Mouse (Mus musculus) liver, adult 2 months (tissue): ENCODE results near the gene Tcte1. TPM values are rescaled to one million over a fixed set of nuclear protein-coding genes. Genes with fewer than 3 reads are reported as not detected.

Experiments
- DNase-seq: peaks from one replicate; pipeline ENCODE4 v3.0.0-alpha.2; 2011; ENCODE audit warnings: low read depth, low spot score; ENCODE audit errors: extremely low read depth
- H3K27ac ChIP-seq: fragments of 200-500 bp; replicated peaks from 2 replicates; pipeline ENCODE4 v1.5.1; 2012; ENCODE audit warnings: low read depth, mild to moderate bottlenecking, control low read depth, inconsistent platforms, low read length; ENCODE audit not compliant: insufficient read depth
- H3K27me3 ChIP-seq: fragments of 200-500 bp; 2 replicates; pipeline ENCODE4 v1.6.1; 2012; ENCODE audit warnings: mild to moderate bottlenecking, moderate library complexity, low read length, inconsistent platforms; ENCODE audit not compliant: control insufficient read depth, insufficient read depth
- H3K36me3 ChIP-seq: fragments of 200-500 bp; 2 replicates; pipeline ENCODE4 v1.6.1; 2012; ENCODE audit warnings: low read length, inconsistent platforms; ENCODE audit not compliant: control insufficient read depth, insufficient read depth
- H3K4me1 ChIP-seq: fragments of 200-500 bp; 2 replicates; pipeline ENCODE4 v1.6.1; 2011; ENCODE audit warnings: low read length; ENCODE audit not compliant: control insufficient read depth, insufficient read depth
- H3K4me3 ChIP-seq: fragments of 200-500 bp; 2 replicates; pipeline ENCODE4 v1.5.1; 2011; ENCODE audit warnings: low read depth, mild to moderate bottlenecking, control low read depth, low read length, moderate library complexity; ENCODE audit not compliant: insufficient read depth
- H3K79me2 ChIP-seq: fragments of 200-500 bp; 2 replicates; pipeline ENCODE4 v1.6.1; 2012; ENCODE audit warnings: inconsistent platforms, mild to moderate bottlenecking, low read length, moderate library complexity; ENCODE audit not compliant: control insufficient read depth, insufficient read depth
- H3K9ac ChIP-seq: fragments of 200-500 bp; 2 replicates; pipeline ENCODE4 v1.6.1; 2012; ENCODE audit warnings: low read depth, mild to moderate bottlenecking, control low read depth, inconsistent platforms, low read length
- CTCF ChIP-seq: fragments of 200-500 bp; IDR thresholded peaks from 2 replicates; pipeline ENCODE4 v1.5.1; 2011; ENCODE audit warnings: low read depth, low read length, control low read depth
- POLR2A ChIP-seq: fragments of 200-500 bp; IDR thresholded peaks from 2 replicates; pipeline ENCODE4 v1.6.1; 2011; ENCODE audit warnings: low read length, control low read depth; ENCODE audit not compliant: insufficient read depth; ENCODE audit errors: extremely low read depth
- WGBS: fragments of 180-500 bp; shearing (Covaris S2); methylation state at CpG from one replicate; pipeline ENCODE4 v1.1.7; 2018; 5-methylcytosine and 5-hydroxymethylcytosine counted together
- polyA plus RNA-seq: library from polyadenylated mRNA; depleted of rRNA; stranded (reverse); fragments of >200 nt; gene quantifications from 2 replicates; pipeline ENCODE4 v1.2.3, GENCODE M21; 2012
- total RNA-seq: library from RNA; depleted of rRNA; stranded (reverse); fragments of >200 nt; gene quantifications from 2 replicates; pipeline ENCODE4 v1.2.3, GENCODE M21; 2014

Tcte1 gene
- total and polyA plus RNA-seq, 2 experiments: not detected

DNA sequence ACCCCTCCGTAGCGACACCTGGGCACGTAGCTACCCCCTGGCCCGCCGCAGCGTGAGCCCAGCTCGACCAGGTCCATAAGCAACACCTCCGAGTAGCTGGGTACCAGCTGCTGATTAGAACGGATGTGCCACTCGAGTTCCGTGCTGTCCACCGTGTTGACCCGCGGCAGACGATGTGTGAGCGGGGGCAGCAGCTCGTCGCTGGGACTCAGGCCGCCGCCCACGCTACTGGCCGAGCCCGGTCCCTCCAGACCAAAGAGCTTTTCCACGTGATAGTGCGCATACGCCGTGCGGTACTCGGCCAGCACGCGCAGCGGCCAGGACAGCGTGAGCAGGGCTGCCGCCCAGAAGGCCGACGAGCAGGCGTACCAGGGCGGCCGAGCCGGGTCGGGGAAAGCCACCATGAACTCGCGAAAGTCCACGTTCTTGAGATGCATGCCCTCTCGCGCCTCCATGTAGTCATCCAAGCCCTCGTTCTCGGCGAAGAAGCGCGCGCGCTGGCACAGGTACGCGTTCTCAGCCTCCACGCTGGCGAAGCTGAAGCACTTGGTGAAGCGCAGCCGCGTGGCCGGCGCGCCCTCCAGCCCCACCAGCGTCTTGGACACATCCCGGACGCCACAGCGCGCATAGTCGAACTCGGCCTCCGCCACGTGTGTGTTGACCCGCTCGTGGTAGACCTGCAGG is 22.2 kb downstream of the Tcte1 start:
- H3K27ac ChIP-seq: no peak overlapping the region
- no peaks in the 10 kb centered on the region for H3K79me2 ChIP-seq
- TF ChIP-seq CTCF (no peak), POLR2A (no peak)
- 5% methylated on average over 74 of the region's 74 CpGs for whole genome bisulfite sequencing
- no peak overlapping the region for H3K9ac ChIP-seq
- no peak overlapping the region for H3K4me3 ChIP-seq
- no peak for DNase-seq
- H3K27me3 ChIP-seq: peaks cover 44% of the 10 kb centered on the region
- H3K36me3 ChIP-seq: no peaks in the 10 kb centered on the region
- no peaks in the 10 kb centered on the region for H3K4me1 ChIP-seq

- 73% methylated on average over 16 of the region's 16 CpGs for WGBS
Observed at GRCm38 (mm10) chr17:45546941-45547340, 23.7 kb downstream of the Tcte1 start.

GRCm38 (mm10) chr17:45547461-45548190 is 24.4 kb downstream of the Tcte1 start:
- no peak for DNase-seq
- Histone ChIP-seq H3K9ac (no peak overlapping the region), H3K36me3 (no peaks in the 10 kb centered on the region), H3K27me3 (peaks cover 39% of the 10 kb centered on the region), H3K4me1 (no peaks in the 10 kb centered on the region), H3K79me2 (no peaks in the 10 kb centered on the region), H3K4me3 (no peak overlapping the region), H3K27ac (no peak overlapping the region)
- 65% methylated on average over 5 of the region's 5 CpGs for WGBS
- no peak for TF ChIP-seq POLR2A
- TF ChIP-seq CTCF: no peak

More at GRCm38 (mm10) chr17:45546941-45547340, 23.7 kb downstream of the Tcte1 start:
- no peak for TF ChIP-seq CTCF
- TF ChIP-seq POLR2A: no peak
- Histone ChIP-seq H3K27me3 (peaks cover 42% of the 10 kb centered on the region), H3K79me2 (no peaks in the 10 kb centered on the region), H3K36me3 (no peaks in the 10 kb centered on the region), H3K9ac (no peak overlapping the region), H3K4me3 (no peak overlapping the region), H3K27ac (no peak overlapping the region), H3K4me1 (no peaks in the 10 kb centered on the region)
- DNase-seq: no peak

DNA sequence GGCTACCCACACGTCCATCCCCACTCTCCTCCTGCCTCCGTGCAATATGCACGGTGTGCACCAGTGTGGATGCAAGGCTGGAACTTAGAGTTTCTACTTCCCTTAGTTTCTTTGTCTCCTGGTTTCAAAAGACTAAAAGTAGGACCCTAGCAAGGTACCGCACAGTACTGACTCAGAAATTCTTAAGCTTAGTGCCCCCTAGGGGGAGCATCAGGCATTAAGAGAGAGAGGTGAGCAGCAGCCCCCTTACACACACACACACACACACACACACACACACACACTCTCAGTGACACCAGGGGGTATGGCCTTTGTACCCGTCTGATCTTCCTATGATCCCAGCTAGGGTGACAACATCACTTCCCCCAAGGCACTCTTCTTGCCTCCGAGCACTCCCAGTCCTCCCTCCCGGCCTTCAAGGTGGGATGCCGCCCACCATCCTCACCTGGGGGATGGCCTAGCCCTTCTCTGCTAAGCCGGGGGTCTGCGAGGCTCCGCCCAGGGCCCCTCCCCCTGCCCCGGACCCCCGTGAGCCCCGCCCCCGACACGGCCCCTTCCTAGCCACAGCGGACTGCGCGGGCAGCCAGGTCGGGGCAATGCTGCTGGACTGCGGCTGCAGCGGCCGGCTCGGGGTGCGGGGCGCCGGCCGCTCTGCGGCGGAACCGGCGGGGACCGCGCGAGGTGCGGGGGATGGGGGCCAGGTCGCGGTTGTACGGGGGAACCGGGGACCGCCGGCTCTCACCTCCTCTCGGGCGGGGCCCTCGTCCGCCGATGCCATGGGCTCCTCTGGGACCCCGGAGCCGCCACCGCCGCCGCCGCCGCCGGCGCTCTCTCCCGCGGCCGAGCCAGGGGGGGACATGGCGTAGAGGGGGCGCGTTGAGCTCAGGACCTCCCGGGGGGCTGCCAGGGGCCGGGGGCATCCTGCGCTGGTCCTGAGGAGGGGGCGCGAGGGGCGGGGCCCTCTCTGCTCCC is 25.6 kb downstream of the Tcte1 start:
- Histone ChIP-seq H3K27ac (no peak overlapping the region), H3K79me2 (no peaks in the 10 kb centered on the region), H3K27me3 (peaks cover 34% of the 10 kb centered on the region), H3K4me1 (no peaks in the 10 kb centered on the region), H3K36me3 (no peaks in the 10 kb centered on the region), H3K9ac (no peak overlapping the region), H3K4me3 (no peak overlapping the region; the same call in 1 of the 2 replicates)
- no peak for DNase-seq
- no peak for TF ChIP-seq POLR2A
- TF ChIP-seq CTCF: no peak
- 7% methylated on average over 47 of the region's 68 CpGs for WGBS

DNA sequence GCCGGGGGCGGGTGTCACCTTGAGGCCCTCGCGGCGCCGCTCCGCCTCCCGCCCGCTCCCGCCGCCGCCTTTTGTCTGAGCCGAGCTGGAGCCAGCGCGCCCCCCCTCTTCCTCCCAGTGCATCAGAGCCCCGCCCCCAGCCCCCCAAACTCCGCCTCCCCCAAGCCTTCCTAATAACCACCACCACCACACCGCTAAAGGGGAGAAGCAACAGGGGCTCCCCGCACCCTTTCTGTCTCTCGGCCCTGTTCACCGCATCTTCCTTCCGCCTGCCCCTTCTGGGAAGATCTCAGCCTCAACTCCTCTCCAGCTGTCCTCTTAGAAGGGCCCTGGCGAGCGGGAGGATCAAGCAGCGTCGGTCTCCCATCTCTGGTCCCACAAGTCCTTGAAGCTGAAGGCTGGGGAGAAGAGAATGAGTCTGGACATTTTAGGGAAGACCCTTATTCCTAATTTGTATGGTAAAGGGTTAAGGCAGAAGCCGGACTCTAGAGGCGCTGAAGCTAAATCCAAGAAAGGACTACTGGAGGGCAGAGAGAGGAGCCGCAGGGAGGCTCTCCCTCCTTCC is 26.5 kb downstream of the Tcte1 start, which contains the start of gene Tmem151b:
Gene Tmem151b, minus strand, starts transcription at position 61 of the 565 bp plus-strand sequence.
- TF ChIP-seq POLR2A (no peak), CTCF (no peak)
- Histone ChIP-seq H3K27me3 (peaks cover 27% of the 10 kb centered on the region), H3K4me3 (no peak within 1 kb of the TSS; the same call in 1 of the 2 replicates), H3K9ac (no peak within 1 kb of the TSS), H3K79me2 (no peaks in the 10 kb centered on the region), H3K27ac (no peak within 1 kb of the TSS), H3K4me1 (no peaks in the 10 kb centered on the region), H3K36me3 (no peaks in the 10 kb centered on the region)
- DNase-seq: no peak
- 9% methylated on average over 13 of the region's 29 CpGs for WGBS
